Mouse (Mus musculus) CH12.LX (cell line): ENCODE measurements around the gene Spred1. TPM values are rescaled to one million over a fixed set of nuclear protein-coding genes. Genes with fewer than 3 reads are reported as not detected.

Experiments used
- DNase-seq: peaks from one replicate; pipeline ENCODE4 v3.0.0-alpha.2; 2013; ENCODE audit errors: extremely low read depth
- H3K27ac ChIP-seq: 2 replicates; pipeline ENCODE4 v1.5.1; 2012; ENCODE audit warnings: low read depth, mild to moderate bottlenecking, control low read depth, moderate library complexity; ENCODE audit not compliant: insufficient read depth
- H3K27me3 ChIP-seq: replicated peaks from 2 replicates; pipeline ENCODE3; 2012; ENCODE audit warnings: inconsistent platforms
- H3K36me3 ChIP-seq, 2 experiments: replicated peaks in 1 of 2; 2 replicates each; pipeline versions ENCODE3 to v1.6.1; 2012; ENCODE audit warnings: inconsistent platforms in 1 of 2, low read length in 1 of 2, mild to moderate bottlenecking in 1 of 2, mixed read lengths in 1 of 2, moderate library complexity in 1 of 2; ENCODE audit not compliant: control insufficient read depth in 1 of 2, insufficient read depth in 1 of 2
- H3K4me1 ChIP-seq, 2 experiments: 2 replicates each; pipeline ENCODE4 v1.6.1; 2012; ENCODE audit warnings: inconsistent platforms in 1 of 2, moderate library complexity in 1 of 2; ENCODE audit not compliant: insufficient read depth in 2 of 2, control insufficient read depth in 1 of 2
- H3K4me2 ChIP-seq: 2 replicates; pipeline ENCODE4 v1.6.1; 2012; ENCODE audit warnings: low read depth, mild to moderate bottlenecking, control low read depth; ENCODE audit not compliant: poor library complexity, insufficient read depth, severe bottlenecking
- H3K4me3 ChIP-seq, 3 experiments: fragments of 150-350 bp in 1 of 3; sonication (generic) in 1 of 3; replicated peaks in 1 of 3; 2 replicates each; pipeline versions ENCODE3 to v1.5.1; 2011 to 2012; ENCODE audit warnings: low read depth in 2 of 3, low read length in 2 of 3, mild to moderate bottlenecking in 2 of 3, moderate library complexity in 2 of 3, control low read depth in 1 of 3, improper control_type of control experiment in 1 of 3, inconsistent platforms in 1 of 3, mixed read lengths in 1 of 3; ENCODE audit not compliant: poor library complexity in 1 of 3
- H3K79me2 ChIP-seq: replicated peaks from 2 replicates; pipeline ENCODE4 v1.6.1; 2012; ENCODE audit warnings: mild to moderate bottlenecking, moderate library complexity; ENCODE audit not compliant: control insufficient read depth, poor library complexity, insufficient read depth, severe bottlenecking; ENCODE audit errors: extremely low read depth
- H3K9ac ChIP-seq: 2 replicates; pipeline ENCODE4 v1.6.1; 2012; ENCODE audit warnings: low read depth, mild to moderate bottlenecking, control low read depth, moderate library complexity; ENCODE audit not compliant: insufficient read depth
- H3K9me3 ChIP-seq: replicated peaks from 2 replicates; pipeline ENCODE3; 2012; ENCODE audit warnings: low read length, inconsistent platforms, mixed read lengths
- BHLHE40 ChIP-seq: IDR thresholded peaks from 2 replicates; pipeline ENCODE4 v1.6.1; 2011; ENCODE audit warnings: mild to moderate bottlenecking, low read depth, low read length, improper control_type of control experiment
- CHD2 ChIP-seq: IDR thresholded peaks from 2 replicates; pipeline ENCODE4 v1.6.1; 2011; ENCODE audit warnings: low read length, improper control_type of control experiment
- CTCF ChIP-seq, 2 experiments: IDR thresholded peaks in 1 of 2; conservative IDR thresholded peaks in 1 of 2; 2 replicates each; pipeline ENCODE4 v1.5.1; 2011 to 2012; ENCODE audit warnings: low read depth in 2 of 2, low read length in 2 of 2, improper control_type of control experiment in 1 of 2, inconsistent platforms in 1 of 2, mild to moderate bottlenecking in 1 of 2, moderate library complexity in 1 of 2
- ELF1 ChIP-seq: IDR thresholded peaks from 2 replicates; pipeline ENCODE4 v1.6.1; 2014; ENCODE audit warnings: low read depth, mild to moderate bottlenecking, inconsistent platforms, low read length, improper control_type of control experiment
- EP300 ChIP-seq: IDR thresholded peaks from 2 replicates; pipeline ENCODE4 v1.6.1; 2011; ENCODE audit warnings: low read length, improper control_type of control experiment
- ETS1 ChIP-seq: conservative IDR thresholded peaks from 2 replicates; pipeline ENCODE4 v1.6.1; 2012; ENCODE audit warnings: low read depth, mild to moderate bottlenecking, inconsistent platforms, low read length, improper control_type of control experiment, moderate library complexity
- GABPA ChIP-seq: IDR thresholded peaks from 2 replicates; pipeline ENCODE4 v1.6.1; 2012; ENCODE audit warnings: low read depth, low read length, improper control_type of control experiment, inconsistent platforms; ENCODE audit not compliant: insufficient replicate concordance
- HCFC1 ChIP-seq: IDR thresholded peaks from 2 replicates; pipeline ENCODE4 v1.6.1; 2012; ENCODE audit warnings: low read depth, mild to moderate bottlenecking, inconsistent platforms, low read length, improper control_type of control experiment
- IRF4 ChIP-seq: IDR thresholded peaks from 2 replicates; pipeline ENCODE4 v1.6.1; 2014; ENCODE audit warnings: low read depth, mild to moderate bottlenecking, inconsistent platforms, low read length, improper control_type of control experiment
- JUN ChIP-seq: IDR thresholded peaks from 2 replicates; pipeline ENCODE4 v1.6.1; 2011; ENCODE audit warnings: low read depth, mild to moderate bottlenecking, low read length, improper control_type of control experiment, moderate library complexity; ENCODE audit not compliant: insufficient read depth
- JUND ChIP-seq: conservative IDR thresholded peaks from 2 replicates; pipeline ENCODE4 v1.6.1; 2011; ENCODE audit warnings: low read depth, low read length, improper control_type of control experiment
- KAT2A ChIP-seq: IDR thresholded peaks from 2 replicates; pipeline ENCODE4 v1.6.1; 2012; ENCODE audit warnings: low read length, improper control_type of control experiment, inconsistent platforms; ENCODE audit not compliant: insufficient replicate concordance
- MAX ChIP-seq: IDR thresholded peaks from 2 replicates; pipeline ENCODE4 v1.6.1; 2011; ENCODE audit warnings: low read length, improper control_type of control experiment
- MAZ ChIP-seq: IDR thresholded peaks from 2 replicates; pipeline ENCODE4 v1.6.1; 2012; ENCODE audit warnings: low read depth, mild to moderate bottlenecking, inconsistent platforms, low read length, improper control_type of control experiment, moderate library complexity
- MEF2A ChIP-seq: IDR thresholded peaks from 2 replicates; pipeline ENCODE4 v1.6.1; 2014; ENCODE audit warnings: low read depth, mild to moderate bottlenecking, inconsistent platforms, low read length, improper control_type of control experiment, borderline replicate concordance
- MXI1 ChIP-seq: IDR thresholded peaks from 2 replicates; pipeline ENCODE4 v1.6.1; 2011; ENCODE audit warnings: mild to moderate bottlenecking, low read depth, low read length, improper control_type of control experiment
- MYC ChIP-seq: IDR thresholded peaks from 2 replicates; pipeline ENCODE4 v1.6.1; 2011; ENCODE audit warnings: low read depth, mild to moderate bottlenecking, improper control_type of control experiment, low read length
- NELFE ChIP-seq: IDR thresholded peaks from 2 replicates; pipeline ENCODE4 v1.6.1; 2011; ENCODE audit warnings: low read depth, low read length, improper control_type of control experiment
- NRF1 ChIP-seq: IDR thresholded peaks from 2 replicates; pipeline ENCODE4 v1.6.1; 2014; ENCODE audit warnings: low read depth, mild to moderate bottlenecking, inconsistent platforms, low read length, improper control_type of control experiment, moderate library complexity
- PAX5 ChIP-seq: IDR thresholded peaks from 2 replicates; pipeline ENCODE4 v1.6.1; 2012; ENCODE audit warnings: low read length, inconsistent platforms, mixed read lengths
- POLR2A ChIP-seq: IDR thresholded peaks from 2 replicates; pipeline ENCODE4 v1.6.1; 2011; ENCODE audit warnings: low read depth, mild to moderate bottlenecking, improper control_type of control experiment, low read length
- RAD21 ChIP-seq: IDR thresholded peaks from 2 replicates; pipeline ENCODE4 v1.6.1; 2011; ENCODE audit warnings: low read depth, mild to moderate bottlenecking, low read length, improper control_type of control experiment, moderate library complexity
- RCOR1 ChIP-seq: conservative IDR thresholded peaks from 2 replicates; pipeline ENCODE4 v1.6.1; 2012; ENCODE audit warnings: low read depth, mild to moderate bottlenecking, inconsistent platforms, low read length, improper control_type of control experiment
- SIN3A ChIP-seq: IDR thresholded peaks from 2 replicates; pipeline ENCODE4 v1.6.1; 2012; ENCODE audit warnings: low read length, improper control_type of control experiment, inconsistent platforms
- SMC3 ChIP-seq: IDR thresholded peaks from 2 replicates; pipeline ENCODE4 v1.6.1; 2011; ENCODE audit warnings: low read depth, low read length, improper control_type of control experiment
- TBP ChIP-seq: conservative IDR thresholded peaks from 2 replicates; pipeline ENCODE4 v1.6.1; 2011; ENCODE audit warnings: low read depth, low read length, improper control_type of control experiment
- TCF12 ChIP-seq: IDR thresholded peaks from 2 replicates; pipeline ENCODE4 v1.6.1; 2014; ENCODE audit warnings: low read depth, mild to moderate bottlenecking, inconsistent platforms, low read length, improper control_type of control experiment
- UBTF ChIP-seq: IDR thresholded peaks from 2 replicates; pipeline ENCODE4 v1.6.1; 2012; ENCODE audit warnings: low read depth, mild to moderate bottlenecking, inconsistent platforms, low read length, improper control_type of control experiment, moderate library complexity
- USF1 ChIP-seq: IDR thresholded peaks from 2 replicates; pipeline ENCODE4 v1.6.1; 2014; ENCODE audit warnings: low read depth, mild to moderate bottlenecking, inconsistent platforms, low read length, improper control_type of control experiment
- ZC3H11A ChIP-seq: IDR thresholded peaks from 2 replicates; pipeline ENCODE4 v1.6.1; 2012; ENCODE audit warnings: low read depth, mild to moderate bottlenecking, inconsistent platforms, low read length, improper control_type of control experiment
- ZMIZ1 ChIP-seq: IDR thresholded peaks from 2 replicates; pipeline ENCODE4 v1.6.1; 2012; ENCODE audit warnings: low read depth, mild to moderate bottlenecking, inconsistent platforms, low read length, improper control_type of control experiment
- ZNF384 ChIP-seq: IDR thresholded peaks from 2 replicates; pipeline ENCODE4 v1.6.1; 2012; ENCODE audit warnings: low read depth, low read length, improper control_type of control experiment, inconsistent platforms
- dilution Hi-C: fragments of 300-500 bp; cut with MboI; formaldehyde crosslinking; loops from 2 replicates; pipeline ENCODE4 v1.14.3; 2020; ENCODE audit warnings: low sequenced_read_pairs; ENCODE audit not compliant: extremely low pct_unique_long_range_greater_than_20kb, extremely low pct_ligation_motif_present
- in situ Hi-C: fragments of 300-500 bp; cut with MboI; formaldehyde crosslinking; loops from 3 replicates; pipeline ENCODE4 v1.14.3; 2019; ENCODE audit warnings: low sequenced_read_pairs, low pct_ligation_motif_present, low pct_unique_long_range_greater_than_20kb, mixed read lengths
- polyA plus RNA-seq: library from polyadenylated mRNA; unstranded; fragments of >175 nt; gene quantifications from 2 replicates; pipeline ENCODE4 v1.2.1, GENCODE M21; 2012; ENCODE audit warnings: low read depth; ENCODE audit not compliant: insufficient read length
- total RNA-seq, 2 experiments: library from RNA; depleted of rRNA; stranded (reverse); fragments of 300-350 nt in 1 of 2; fragments of >200 nt in 1 of 2; gene quantifications; 2 replicates each; pipeline ENCODE4 v1.2.3; 2012 to 2014

Gene Spred1
- total and polyA plus RNA-seq, 3 experiments = 6.9 to 16.5 (median 8.8) TPM

DNA sequence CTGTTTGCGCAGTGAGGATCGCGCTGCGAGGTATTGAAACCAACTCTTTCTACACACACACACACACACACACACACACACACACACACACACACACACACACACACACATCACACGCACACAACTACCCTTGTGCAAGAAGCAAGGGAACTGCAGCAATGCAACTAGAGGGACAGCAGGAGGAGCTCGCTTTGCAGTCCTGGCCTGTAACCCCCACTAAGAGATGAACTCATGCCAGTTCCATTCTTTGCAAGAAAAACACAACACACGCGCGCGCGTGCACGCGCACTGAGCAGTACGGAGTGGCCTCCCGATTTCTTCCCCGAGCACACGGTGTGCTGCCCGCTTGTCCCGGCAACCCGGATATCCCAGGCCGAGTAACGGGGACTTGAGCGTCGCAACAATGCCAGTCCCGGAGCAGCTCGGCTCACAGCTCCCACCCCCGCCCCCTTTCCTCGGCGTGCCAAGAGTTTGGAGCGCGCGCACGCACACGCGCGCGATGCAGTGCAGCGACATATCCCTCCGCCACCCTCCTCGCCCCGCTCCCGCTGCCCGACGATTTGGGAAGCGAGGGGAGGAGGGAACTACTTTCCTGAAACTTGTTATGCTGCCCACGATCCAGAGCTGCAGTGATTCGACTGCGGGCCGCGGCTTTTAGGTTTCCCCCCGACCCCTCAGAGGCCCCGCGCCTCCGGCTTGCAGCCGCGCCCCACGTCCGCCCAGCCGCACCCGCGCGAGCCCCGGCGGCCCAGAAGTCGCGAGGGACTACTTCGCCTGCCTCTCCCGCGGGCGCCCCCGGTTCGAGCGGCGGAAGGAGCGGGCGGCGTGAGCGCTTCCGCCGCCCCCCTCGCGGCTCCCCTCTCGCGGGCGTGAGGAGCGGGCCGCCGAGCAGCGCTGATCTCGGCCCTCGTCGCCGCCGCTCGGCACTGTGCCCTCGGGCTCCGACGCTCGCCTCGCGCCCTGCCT lies 645 bp upstream of the Spred1 start:
- peak; percentile 82 for DNase-seq
- peaks cover 0 to 5% of the 10 kb centered on the region in 2 experiments; a peak in 1 of 4 replicates for H3K4me1 ChIP-seq
- in situ Hi-C loops = loop anchor here (10.0 kb wide), 2 partner anchors 54 to 146 kb away; no protein-coding TSS in a partner anchor
- H3K4me3 ChIP-seq = peak overlapping the region; percentile 75 to 96 (median 81)
- TF ChIP-seq ELF1 = no peak
- no peak for TF ChIP-seq JUND
- TF ChIP-seq EP300 = no peak
- peak; percentile 78; the same call in 1 of the 2 replicates for TF ChIP-seq KAT2A
- TF ChIP-seq MAX = peak; percentile 65; the same call in 1 of the 2 replicates
- peak; percentile 81; the same call in 1 of the 2 replicates for TF ChIP-seq MAZ
- TF ChIP-seq ETS1 = no peak
- peak; percentile 57; the same call in 1 of the 2 replicates for TF ChIP-seq MYC
- TF ChIP-seq SMC3 = peak; percentile 57
- TF ChIP-seq IRF4 = peak; percentile 46
- TF ChIP-seq HCFC1 = peak; percentile 27; the same call in 1 of the 2 replicates
- TF ChIP-seq ZNF384 = no peak
- TF ChIP-seq PAX5 = no peak
- peak; percentile 44 for TF ChIP-seq RAD21
- TF ChIP-seq JUN = no peak
- peak; percentile 28; the same call in 1 of the 2 replicates for TF ChIP-seq POLR2A
- TF ChIP-seq MEF2A = no peak
- TF ChIP-seq MXI1 = peak; percentile 38; the same call in 1 of the 2 replicates
- TF ChIP-seq NRF1 = peak; percentile 59
- no peak for TF ChIP-seq GABPA
- TF ChIP-seq ZMIZ1 = peak; percentile 53; the same call in 1 of the 2 replicates
- no peak for TF ChIP-seq ZC3H11A
- peak; percentile 78 for TF ChIP-seq CHD2
- peak; percentile 55 for TF ChIP-seq NELFE
- TF ChIP-seq USF1 = no peak
- TF ChIP-seq TBP = no peak
- TF ChIP-seq RCOR1 = no peak
- peak; percentile 70 for TF ChIP-seq SIN3A
- peak; percentile 44 for TF ChIP-seq BHLHE40
- TF ChIP-seq CTCF (conservative IDR thresholded peaks at IDR 0.05 in 1 of 2, IDR thresholded peaks at IDR 0.05 in 1 of 2; ENCODE audit: low read depth in 2 of 2, low read length in 2 of 2) = peak in 1 of 2 experiments; percentile 61; a peak in 2 of 4 replicates
- no peak for TF ChIP-seq TCF12
- TF ChIP-seq UBTF = peak; percentile 94
- H3K4me2 ChIP-seq = peak overlapping the region; percentile 38
- peaks cover 23% of the 10 kb centered on the region for H3K79me2 ChIP-seq
- no peaks in the 10 kb centered on the region for H3K9me3 ChIP-seq
- peak overlapping the region; percentile 72 for H3K27ac ChIP-seq
- H3K9ac ChIP-seq = peak overlapping the region; percentile 71
- H3K27me3 ChIP-seq = no peaks in the 10 kb centered on the region
- H3K36me3 ChIP-seq = no peaks in the 10 kb centered on the region
- dilution Hi-C loops = no loop called here
